Mouse (Mus musculus) C2C12 (cell line): Measurements from ENCODE around the gene Cxcl9. TPM values are rescaled to one million over a fixed set of nuclear protein-coding genes. Genes with fewer than 3 reads are reported as not detected.
A peak's percentile ranks its signal among the peaks of the same experiment; 100 is the strongest.

Experiments
- H3K27me3 ChIP-seq: one replicate; pipeline ENCODE4 v1.6.1; 2011; ENCODE audit not compliant: control insufficient read depth, insufficient read depth, insufficient read length
- H3K36me3 ChIP-seq: one replicate; pipeline ENCODE4 v1.6.1; 2011; ENCODE audit not compliant: control insufficient read depth, insufficient read depth
- H3K4me3 ChIP-seq: one replicate; pipeline ENCODE4 v1.5.1; 2011; ENCODE audit warnings: mild to moderate bottlenecking, control low read depth; ENCODE audit not compliant: poor library complexity, insufficient read depth, severe bottlenecking
- H3K79me2 ChIP-seq: one replicate; pipeline ENCODE4 v1.6.1; 2011; ENCODE audit not compliant: control insufficient read depth, insufficient read depth
- H3K79me3 ChIP-seq: one replicate; pipeline ENCODE4 v1.6.1; 2011; ENCODE audit warnings: low read depth, control low read depth
- H3ac ChIP-seq: one replicate; pipeline ENCODE3; 2011; ENCODE audit warnings: low read depth; ENCODE audit not compliant: control insufficient read depth, insufficient read length
- CEBPB ChIP-seq: IDR thresholded peaks from one replicate; pipeline ENCODE4 v1.6.1; 2011; ENCODE audit warnings: low read depth, mild to moderate bottlenecking, control low read depth, moderate library complexity
- CTCF ChIP-seq: IDR thresholded peaks from one replicate; pipeline ENCODE4 v1.5.1; 2011; ENCODE audit not compliant: control insufficient read depth, insufficient read depth, insufficient read length
- FOSL1 ChIP-seq: IDR thresholded peaks from one replicate; pipeline ENCODE4 v1.8.0; 2011; ENCODE audit warnings: mild to moderate bottlenecking, low read length; ENCODE audit not compliant: poor library complexity, insufficient read depth, severe bottlenecking
- MAX ChIP-seq: IDR thresholded peaks from one replicate; pipeline ENCODE4 v1.6.1; 2011; ENCODE audit warnings: mild to moderate bottlenecking, control low read depth
- MYOD1 ChIP-seq: IDR thresholded peaks from one replicate; pipeline ENCODE4 v1.6.1; 2011; ENCODE audit warnings: low read depth; ENCODE audit not compliant: control insufficient read depth, insufficient read length
- MYOG ChIP-seq: IDR thresholded peaks from one replicate; pipeline ENCODE4 v1.6.1; 2011; ENCODE audit not compliant: control insufficient read depth, insufficient read length; ENCODE audit errors: extremely low read depth
- USF1 ChIP-seq: IDR thresholded peaks from one replicate; pipeline ENCODE4 v1.6.1; 2011; ENCODE audit warnings: low read depth, mild to moderate bottlenecking, control low read depth, moderate library complexity
- polyA plus RNA-seq: library from polyadenylated mRNA; unstranded; fragments of >200 nt; fragmentation: generic; extraction: Trizol; gene quantifications from one replicate; pipeline ENCODE4 v1.2.1, GENCODE M21; 2012; ENCODE audit warnings: missing spikeins

The Cxcl9 gene
- polyA plus RNA-seq, 1 experiment, result not detected

GRCm38 (mm10) chr5:92348794-92349413 lies 21.0 kb upstream of the Cxcl9 start, which contains the start of gene Cxcl10:
TSS of gene Cxcl10 (minus strand) at chr5:92348889.
- Histone ChIP-seq H3K79me3 (no peaks in the 10 kb centered on the region), H3ac (no peak within 1 kb of the TSS), H3K4me3 (no peak within 1 kb of the TSS), H3K79me2 (no peaks in the 10 kb centered on the region), H3K27me3 (peaks cover 5% of the 10 kb centered on the region), H3K36me3 (no peaks in the 10 kb centered on the region)
- TF ChIP-seq FOSL1 (no peak), USF1 (no peak), CTCF (no peak), MYOD1 (no peak), MAX (peak; percentile 80)

GRCm38 (mm10) chr5:92345006-92345405 lies 17.1 kb upstream of the Cxcl9 start:
- no peaks in the 10 kb centered on the region for H3K79me3 ChIP-seq
- H3K36me3 ChIP-seq, result no peaks in the 10 kb centered on the region
- no peak overlapping the region for H3ac ChIP-seq
- no peaks in the 10 kb centered on the region for H3K79me2 ChIP-seq
- no peak overlapping the region for H3K4me3 ChIP-seq
- no peak for TF ChIP-seq FOSL1
- no peak for TF ChIP-seq MYOD1
- TF ChIP-seq MAX, result no peak
- no peak for TF ChIP-seq CTCF
- TF ChIP-seq CEBPB, result no peak
- TF ChIP-seq MYOG, result no peak
- no peak for TF ChIP-seq USF1
- H3K27me3 ChIP-seq, result peaks cover 17% of the 10 kb centered on the region

GRCm38 (mm10) chr5:92340606-92341005 lies 12.7 kb upstream of the Cxcl9 start:
- Histone ChIP-seq H3ac (no peak overlapping the region), H3K79me2 (no peaks in the 10 kb centered on the region), H3K79me3 (no peaks in the 10 kb centered on the region), H3K36me3 (no peaks in the 10 kb centered on the region), H3K27me3 (peaks cover 15% of the 10 kb centered on the region), H3K4me3 (no peak overlapping the region)
- no peak for TF ChIP-seq MYOG
- no peak for TF ChIP-seq FOSL1
- no peak for TF ChIP-seq CEBPB
- TF ChIP-seq USF1, result no peak
- TF ChIP-seq MAX, result no peak
- no peak for TF ChIP-seq CTCF
- no peak for TF ChIP-seq MYOD1

- no peaks in the 10 kb centered on the region for H3K79me2 ChIP-seq
- no peaks in the 10 kb centered on the region for H3K36me3 ChIP-seq
- H3K4me3 ChIP-seq, result no peak overlapping the region
- H3K79me3 ChIP-seq, result no peaks in the 10 kb centered on the region
- H3ac ChIP-seq, result no peak overlapping the region
- H3K27me3 ChIP-seq, result peaks cover 12% of the 10 kb centered on the region
- TF ChIP-seq CEBPB, result no peak
- TF ChIP-seq MYOD1, result no peak
- TF ChIP-seq FOSL1, result no peak
- no peak for TF ChIP-seq MYOG
- no peak for TF ChIP-seq MAX
- TF ChIP-seq USF1, result no peak
- TF ChIP-seq CTCF, result no peak
Observed at GRCm38 (mm10) chr5:92336743-92337142, 8.9 kb upstream of the Cxcl9 start.

DNA sequence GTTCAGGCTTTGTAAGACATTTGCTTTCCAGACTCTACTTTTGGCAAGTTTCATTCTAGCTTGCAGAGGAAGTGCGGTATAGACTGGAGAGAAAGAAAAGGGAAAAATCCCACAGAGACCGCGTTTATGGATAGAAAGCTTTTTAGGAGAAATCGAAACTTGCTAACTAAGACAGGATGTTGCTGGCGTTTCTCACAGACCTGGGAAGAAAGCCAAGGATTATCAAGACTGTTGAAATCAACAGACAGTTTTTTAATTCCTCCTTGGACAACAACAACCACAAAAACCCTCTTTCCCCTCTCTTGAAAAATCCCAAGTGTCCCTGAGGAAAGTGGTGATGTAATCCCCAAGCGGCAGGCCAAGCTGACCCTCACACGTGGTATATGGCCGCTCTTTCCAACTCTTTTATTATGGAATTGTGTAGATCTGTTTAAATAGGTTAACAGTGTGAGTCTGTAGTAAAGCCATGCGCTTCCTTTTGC lies 4.5 kb upstream of the Cxcl9 start:
- Histone ChIP-seq H3K27me3 (no peaks in the 10 kb centered on the region), H3K4me3 (no peak overlapping the region), H3K36me3 (no peaks in the 10 kb centered on the region), H3K79me2 (no peaks in the 10 kb centered on the region), H3ac (no peak overlapping the region), H3K79me3 (no peaks in the 10 kb centered on the region)
- TF ChIP-seq MAX (peak; percentile 24), CEBPB (no peak), FOSL1 (no peak), MYOD1 (no peak), CTCF (no peak)
